Mouse (Mus musculus): ENCODE results near the gene Ckap5. TPM values are rescaled to one million over a fixed set of nuclear protein-coding genes. Genes with fewer than 3 reads are reported as not detected.

Ckap5 gene
- polyA plus RNA-seq, 1 experiment from 2014 or later: 115 TPM

GRCm38 (mm10) chr2:91630384-91630783, 103.8 kb downstream of the Ckap5 start:
- Histone ChIP-seq H3K27ac (no peak overlapping the region), H3K9me3 (no peaks in the 10 kb centered on the region), H3K4me3 (no peak overlapping the region), H3K27me3 (replicated peaks) (no peaks in the 10 kb centered on the region), H3K4me1 (no peaks in the 10 kb centered on the region), H3K9ac (no peak overlapping the region), H3K4me2 (no peak overlapping the region), H3K36me3 (replicated peaks) (no peaks in the 10 kb centered on the region)
- whole genome bisulfite sequencing: 92% methylated on average over 12 of the region's 12 CpGs
- no peak for ATAC-seq (replicated peaks)

- ATAC-seq (replicated peaks): no peak
- no peak overlapping the region for H3K4me2 ChIP-seq
- H3K9me3 ChIP-seq: no peaks in the 10 kb centered on the region
Measured at GRCm38 (mm10) chr2:91631826-91632225, 105.3 kb downstream of the Ckap5 start.

GRCm38 (mm10) chr2:91632316-91632715, 105.8 kb downstream of the Ckap5 start:
- no peaks in the 10 kb centered on the region for H3K4me1 ChIP-seq
- H3K4me2 ChIP-seq: no peak overlapping the region
- no peaks in the 10 kb centered on the region for H3K27me3 ChIP-seq (replicated peaks)
- H3K9ac ChIP-seq: no peak overlapping the region
- H3K36me3 ChIP-seq (replicated peaks): no peaks in the 10 kb centered on the region
- H3K4me3 ChIP-seq: no peak overlapping the region
- no peak for ATAC-seq (replicated peaks)
- 86% methylated on average over 5 of the region's 5 CpGs for WGBS
- no peaks in the 10 kb centered on the region for H3K9me3 ChIP-seq
- H3K27ac ChIP-seq: no peak overlapping the region

More at GRCm38 (mm10) chr2:91631826-91632225, 105.3 kb downstream of the Ckap5 start:
- 90% methylated on average over 5 of the region's 5 CpGs for WGBS
- Histone ChIP-seq H3K27ac (no peak overlapping the region), H3K4me3 (no peak overlapping the region), H3K27me3 (replicated peaks) (no peaks in the 10 kb centered on the region), H3K9ac (no peak overlapping the region), H3K4me1 (no peaks in the 10 kb centered on the region), H3K36me3 (replicated peaks) (no peaks in the 10 kb centered on the region)

GRCm38 (mm10) chr2:91633334-91633977, 106.9 kb downstream of the Ckap5 start:
- 80% methylated on average over 12 of the region's 12 CpGs for WGBS
- no peak overlapping the region for H3K4me2 ChIP-seq

GRCm38 (mm10) chr2:91634841-91635240, 108.3 kb downstream of the Ckap5 start:
- no peak overlapping the region for H3K4me2 ChIP-seq
- no peak overlapping the region for H3K9ac ChIP-seq
- H3K4me1 ChIP-seq: no peaks in the 10 kb centered on the region
- no peaks in the 10 kb centered on the region for H3K9me3 ChIP-seq
- no peak overlapping the region for H3K27ac ChIP-seq
- H3K36me3 ChIP-seq (replicated peaks): no peaks in the 10 kb centered on the region
- no peaks in the 10 kb centered on the region for H3K27me3 ChIP-seq (replicated peaks)
- H3K4me3 ChIP-seq: no peak overlapping the region
- ATAC-seq (replicated peaks): no peak
- WGBS: 88% methylated on average over 9 of the region's 9 CpGs

More at GRCm38 (mm10) chr2:91633334-91633977, 106.9 kb downstream of the Ckap5 start:
- no peak for ATAC-seq (replicated peaks)
- Histone ChIP-seq H3K36me3 (replicated peaks) (no peaks in the 10 kb centered on the region), H3K27me3 (replicated peaks) (no peaks in the 10 kb centered on the region), H3K9me3 (no peaks in the 10 kb centered on the region), H3K9ac (no peak overlapping the region), H3K4me1 (no peaks in the 10 kb centered on the region), H3K27ac (no peak overlapping the region), H3K4me3 (no peak overlapping the region)

GRCm38 (mm10) chr2:91635486-91635885, 108.9 kb downstream of the Ckap5 start:
- H3K36me3 ChIP-seq (replicated peaks): no peaks in the 10 kb centered on the region
- no peak overlapping the region for H3K9ac ChIP-seq
- 87% methylated on average over 11 of the region's 11 CpGs for WGBS
- no peak overlapping the region for H3K4me2 ChIP-seq
- H3K4me3 ChIP-seq: no peak overlapping the region
- no peaks in the 10 kb centered on the region for H3K4me1 ChIP-seq
- H3K27ac ChIP-seq: no peak overlapping the region
- no peak for ATAC-seq (replicated peaks)
- H3K9me3 ChIP-seq: no peaks in the 10 kb centered on the region
- H3K27me3 ChIP-seq (replicated peaks): no peaks in the 10 kb centered on the region

- no peaks in the 10 kb centered on the region for H3K36me3 ChIP-seq (replicated peaks)
- H3K4me3 ChIP-seq: no peak within 1 kb of the TSS
- WGBS: 92% methylated on average over 8 of the region's 8 CpGs
- H3K9ac ChIP-seq: no peak within 1 kb of the TSS
- no peaks in the 10 kb centered on the region for H3K9me3 ChIP-seq
- H3K4me2 ChIP-seq: no peak within 1 kb of the TSS
- H3K27me3 ChIP-seq (replicated peaks): no peaks in the 10 kb centered on the region
- H3K27ac ChIP-seq: no peak within 1 kb of the TSS
- H3K4me1 ChIP-seq: no peaks in the 10 kb centered on the region
- ATAC-seq (replicated peaks): no peak
Measured at GRCm38 (mm10) chr2:91636229-91636628, 109.7 kb downstream of the Ckap5 start, which contains the start of gene F2. TSS of gene F2 (minus strand) at chr2:91636414.

- H3K27ac ChIP-seq: no peak overlapping the region
- WGBS: 80% methylated on average over 5 of the region's 5 CpGs
- no peaks in the 10 kb centered on the region for H3K4me1 ChIP-seq
- H3K36me3 ChIP-seq (replicated peaks): no peaks in the 10 kb centered on the region
- no peak overlapping the region for H3K4me3 ChIP-seq
- H3K27me3 ChIP-seq (replicated peaks): no peaks in the 10 kb centered on the region
- no peak overlapping the region for H3K9ac ChIP-seq
- H3K4me2 ChIP-seq: no peak overlapping the region
- no peaks in the 10 kb centered on the region for H3K9me3 ChIP-seq
- ATAC-seq (replicated peaks): no peak
Measured at GRCm38 (mm10) chr2:91636727-91637338, 110.3 kb downstream of the Ckap5 start.

GRCm38 (mm10) chr2:91638931-91639330, 112.4 kb downstream of the Ckap5 start:
- Histone ChIP-seq H3K36me3 (replicated peaks) (peaks cover 10% of the 10 kb centered on the region), H3K9ac (no peak overlapping the region), H3K27me3 (replicated peaks) (no peaks in the 10 kb centered on the region), H3K27ac (no peak overlapping the region), H3K4me1 (no peaks in the 10 kb centered on the region), H3K4me3 (no peak overlapping the region), H3K9me3 (no peaks in the 10 kb centered on the region), H3K4me2 (no peak overlapping the region)
- no peak for ATAC-seq (replicated peaks)
- 86% methylated on average over 6 of the region's 6 CpGs for WGBS

GRCm38 (mm10) chr2:91642825-91643415, 116.4 kb downstream of the Ckap5 start:
- no peak overlapping the region for H3K4me3 ChIP-seq
- peaks cover 3% of the 10 kb centered on the region; the same call in 1 of the 2 replicates for H3K4me1 ChIP-seq
- H3K9ac ChIP-seq: no peak overlapping the region
- no peaks in the 10 kb centered on the region for H3K9me3 ChIP-seq
- no peak for ATAC-seq (replicated peaks)
- WGBS: 87% methylated on average over 2 of the region's 2 CpGs
- H3K27ac ChIP-seq: no peak overlapping the region
- H3K36me3 ChIP-seq (replicated peaks): peaks cover 43% of the 10 kb centered on the region
- H3K27me3 ChIP-seq (replicated peaks): no peaks in the 10 kb centered on the region
- no peak overlapping the region for H3K4me2 ChIP-seq

- 94% methylated on average over 11 of the region's 11 CpGs for WGBS
- no peak for ATAC-seq (replicated peaks)
Measured at GRCm38 (mm10) chr2:91644021-91644420, 117.5 kb downstream of the Ckap5 start.

GRCm38 (mm10) chr2:91645354-91645753, 118.8 kb downstream of the Ckap5 start:
- H3K4me3 ChIP-seq: no peak overlapping the region
- no peaks in the 10 kb centered on the region for H3K27me3 ChIP-seq (replicated peaks)
- ATAC-seq (replicated peaks): no peak
- H3K4me2 ChIP-seq: no peak overlapping the region
- H3K9ac ChIP-seq: no peak overlapping the region
- H3K4me1 ChIP-seq: peaks cover 15% of the 10 kb centered on the region
- WGBS: 97% methylated on average over 15 of the region's 15 CpGs
- peaks cover 44% of the 10 kb centered on the region for H3K36me3 ChIP-seq (replicated peaks)
- no peaks in the 10 kb centered on the region for H3K9me3 ChIP-seq
- no peak overlapping the region for H3K27ac ChIP-seq

More at GRCm38 (mm10) chr2:91644021-91644420, 117.5 kb downstream of the Ckap5 start:
- Histone ChIP-seq H3K9me3 (no peaks in the 10 kb centered on the region), H3K27me3 (replicated peaks) (no peaks in the 10 kb centered on the region), H3K9ac (no peak overlapping the region), H3K36me3 (replicated peaks) (peaks cover 44% of the 10 kb centered on the region), H3K27ac (no peak overlapping the region), H3K4me1 (peaks cover 13% of the 10 kb centered on the region), H3K4me2 (no peak overlapping the region), H3K4me3 (no peak overlapping the region)
